ENCODE assay signal across 18 mouse cellular contexts in the genomic region with DNA sequence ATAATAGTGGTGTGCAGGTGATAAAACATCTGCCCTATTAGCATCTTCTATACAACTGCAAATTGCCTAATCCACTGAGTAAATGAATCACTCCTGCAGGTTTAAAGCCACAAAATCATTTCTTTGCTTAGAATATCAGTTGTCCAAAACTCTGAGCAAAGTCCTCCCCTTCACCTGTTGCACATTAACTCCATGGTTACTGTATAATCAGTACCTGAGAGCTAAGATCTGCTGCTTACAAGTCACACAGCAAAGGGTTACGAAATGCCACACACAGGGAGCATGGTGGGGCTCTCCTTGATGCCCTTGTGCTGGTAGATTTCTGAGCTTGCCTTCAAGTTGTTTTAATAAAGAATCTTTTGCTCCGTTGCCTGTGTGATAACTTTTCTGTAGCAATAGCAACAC. TPM values are rescaled to one million over a fixed set of nuclear protein-coding genes. Genes with fewer than 3 reads are reported as not detected.
A peak's percentile ranks its signal among the peaks of the same experiment; 100 is the strongest.
DNase-seq lines count a peak whose midpoint lies in the region; ATAC-seq and TF ChIP-seq lines count a peak whose summit lies in the region.
"Had no signal": no experiment of that assay in that cellular context is flagged by ENCODE, and none has a peak within 500 bp of the region (broad histone marks: within the 10 kb centered on the region; RNA-seq: fewer than 3 reads in every experiment).

No protein-coding gene starts in this region.

- no peak for TF ChIP-seq CTCF in liver, adult 2 months (IDR thresholded peaks at IDR 0.05; ENCODE audit: low read depth, low read length)
- TF ChIP-seq CTCF in liver, postnatal 0 days (IDR thresholded peaks at IDR 0.05; ENCODE audit: low read depth), result no peak

- no peaks in the 10 kb centered on the region for H3K9me3 ChIP-seq in liver, postnatal 0 days (ENCODE audit: low read length)
- no peaks in the 10 kb centered on the region for H3K9me3 ChIP-seq in midbrain, embryonic 15.5 days
- H3K9me3 ChIP-seq: embryonic facial prominence, embryonic 15.5 days; forebrain, embryonic 13.5 days; limb, embryonic 13.5 days; neural tube, embryonic 13.5 days had no signal

- peak; percentile 94 for ATAC-seq in liver, postnatal 0 days
- no peak for ATAC-seq in midbrain, embryonic 15.5 days (replicated peaks)
- ATAC-seq: forebrain, embryonic 13.5 days had no signal

- H3K4me2 ChIP-seq in liver, postnatal 0 days (ENCODE audit: low read depth, low read length), result no peak overlapping the region
- no peak overlapping the region for H3K4me2 ChIP-seq in midbrain, embryonic 15.5 days
- H3K4me2 ChIP-seq: embryonic facial prominence, embryonic 15.5 days; forebrain, embryonic 13.5 days; limb, embryonic 13.5 days; neural tube, embryonic 13.5 days had no signal

- intact Hi-C loops in heart, postnatal 10 days (cut with DNase I), result no loop called here
- intact Hi-C loops in left cerebral cortex, postnatal 25 days (cut with DNase I), result no loop called here

- H3K4me3 ChIP-seq in liver, adult 2 months (ENCODE audit: insufficient read depth, low read depth, low read length), result no peak overlapping the region
- no peak overlapping the region for H3K4me3 ChIP-seq in liver, postnatal 0 days (ENCODE audit: low read depth, low read length)
- no peak overlapping the region for H3K4me3 ChIP-seq in midbrain, embryonic 15.5 days
- H3K4me3 ChIP-seq: embryonic facial prominence, embryonic 15.5 days; forebrain, embryonic 13.5 days; limb, embryonic 13.5 days; neural tube, embryonic 13.5 days had no signal

- 27% methylated on average over 2 of the region's 2 CpGs for WGBS in liver, adult 2 months
- 59% methylated on average over 2 of the region's 2 CpGs for WGBS in liver, postnatal 0 days (ENCODE audit: insufficient replicate concordance)
- 91% methylated on average over 2 of the region's 2 CpGs for WGBS in midbrain, embryonic 15.5 days

- H3K4me1 ChIP-seq in liver, adult 2 months (ENCODE audit: control insufficient read depth, insufficient read depth, low read length), result peaks cover 28% of the 10 kb centered on the region
- peaks cover 19% of the 10 kb centered on the region for H3K4me1 ChIP-seq in liver, postnatal 0 days (ENCODE audit: insufficient read depth)
- H3K4me1 ChIP-seq in midbrain, embryonic 15.5 days, result no peaks in the 10 kb centered on the region
- H3K4me1 ChIP-seq: embryonic facial prominence, embryonic 15.5 days; forebrain, embryonic 13.5 days; limb, embryonic 13.5 days; neural tube, embryonic 13.5 days had no signal

- H3K79me2 ChIP-seq in liver, adult 2 months (ENCODE audit: control insufficient read depth, insufficient read depth, low read length), result no peaks in the 10 kb centered on the region

- DNase-seq in liver, adult 2 months (ENCODE audit: extremely low read depth, low read depth, low spot score), result peak; percentile 100
- no peak for DNase-seq in liver
- DNase-seq in kidney, postnatal 25 days, result peak; percentile 69 to 85
- DNase-seq in liver, postnatal 0 days, result peak; percentile 29
- no peak for DNase-seq in heart, postnatal 10 days
- no peak for DNase-seq in cerebellum, adult 18-20 months
- DNase-seq in left cerebral cortex, postnatal 25 days (ENCODE audit: low spot score in 2 of 2), result no peak
- DNase-seq: adrenal gland, postnatal 10 days; cerebellum, adult 9-10 months; lung, postnatal 14 days; retina, postnatal 1 day; spleen, adult 18-20 months had no signal

- H3K27ac ChIP-seq in liver, adult 2 months (replicated peaks; ENCODE audit: insufficient read depth, low read depth, low read length), result peak overlapping the region; percentile 90
- H3K27ac ChIP-seq in liver, postnatal 0 days (ENCODE audit: low read depth), result peak overlapping the region; percentile 80
- H3K27ac ChIP-seq in midbrain, embryonic 15.5 days, result no peak overlapping the region
- H3K27ac ChIP-seq: embryonic facial prominence, embryonic 15.5 days; forebrain, embryonic 13.5 days; limb, embryonic 13.5 days; neural tube, embryonic 13.5 days had no signal

- H3K27me3 ChIP-seq in liver, adult 2 months (ENCODE audit: control insufficient read depth, insufficient read depth, low read length), result no peaks in the 10 kb centered on the region
- no peaks in the 10 kb centered on the region for H3K27me3 ChIP-seq in liver, postnatal 0 days (ENCODE audit: insufficient read depth, low read length)
- H3K27me3 ChIP-seq in midbrain, embryonic 15.5 days (replicated peaks), result no peaks in the 10 kb centered on the region
- H3K27me3 ChIP-seq: CH12.LX; embryonic facial prominence, embryonic 15.5 days; forebrain, embryonic 13.5 days; limb, embryonic 13.5 days; neural tube, embryonic 13.5 days had no signal

- peak; percentile 51 for TF ChIP-seq EP300 in liver, postnatal 0 days (IDR thresholded peaks at IDR 0.05; ENCODE audit: low read depth)

- H3K36me3 ChIP-seq in liver, adult 2 months (ENCODE audit: control insufficient read depth, insufficient read depth, low read length), result no peaks in the 10 kb centered on the region
- H3K36me3 ChIP-seq in liver, postnatal 0 days (replicated peaks; ENCODE audit: insufficient read depth, low read length), result no peaks in the 10 kb centered on the region
- H3K36me3 ChIP-seq in midbrain, embryonic 15.5 days (replicated peaks), result no peaks in the 10 kb centered on the region
- H3K36me3 ChIP-seq: embryonic facial prominence, embryonic 15.5 days had no signal

- H3K9ac ChIP-seq in liver, adult 2 months (ENCODE audit: low read depth, low read length), result no peak overlapping the region
- H3K9ac ChIP-seq in liver, postnatal 0 days (replicated peaks), result no peak overlapping the region
- H3K9ac ChIP-seq in midbrain, embryonic 15.5 days, result no peak overlapping the region
- H3K9ac ChIP-seq: embryonic facial prominence, embryonic 15.5 days; forebrain, embryonic 13.5 days; limb, embryonic 13.5 days; neural tube, embryonic 13.5 days had no signal

- TF ChIP-seq POLR2A in liver, adult 2 months (IDR thresholded peaks at IDR 0.05; ENCODE audit: extremely low read depth, insufficient read depth, low read length), result no peak

RNA-seq across cellular contexts. Expression of gene Atp1b1, which starts 42.8 kb away (rescaled TPM):
- total RNA-seq in liver, adult 2 months (2014; rRNA removed), result 30.5 and 39.1 TPM in 2 replicates
- polyA plus RNA-seq in liver, adult 2 months (2012; rRNA removed), result 22.4 and 26.0 TPM in 2 replicates
- 38.6 and 38.8 TPM in 2 replicates for polyA plus RNA-seq in liver, postnatal 0 days (2015; fragmentation: Nextera tagmentation; extraction: Ambion mirVana)
- 210 and 216 TPM in 2 replicates for polyA plus RNA-seq in midbrain, embryonic 15.5 days (2015; fragmentation: Nextera tagmentation; extraction: Ambion mirVana)
- total RNA-seq in heart, postnatal 10 days (2021), result 100 to 1,000 TPM; 429 to 462 TPM
- 1,000 to 10,000 TPM; 1,756 to 1,769 TPM for total RNA-seq in left cerebral cortex, postnatal 25 days (2021)

Comparison
In these comparisons a context has a peak if more than half of its experiments do, and no peak if none do; other contexts are left out.
1. DNase-seq: peak in liver, adult 2 months (single experiment), kidney, postnatal 25 days (2 of 2) and liver, postnatal 0 days (single experiment); none in liver (single experiment), heart, postnatal 10 days (0 of 2), cerebellum, adult 18-20 months (0 of 2) and left cerebral cortex, postnatal 25 days (0 of 2).
2. RNA of gene Atp1b1, which starts 42.8 kb away (total RNA-seq): 1,756 to 1,769 TPM in left cerebral cortex, postnatal 25 days and 429 to 462 TPM in heart, postnatal 10 days; 30.5 to 39.1 TPM in liver, adult 2 months; every median in the first group is over 10 times any median in the second.